Mouse (Mus musculus): ENCODE results near the gene Slc3a1.

GRCm38 (mm10) chr17:85018794-85019193 lies 9.4 kb upstream of the Slc3a1 start:
- TF ChIP-seq CTCF (IDR thresholded peaks at IDR 0.05; ENCODE audit: low read depth) (no peak), EP300 (optimal IDR thresholded peaks at IDR 0.05) (no peak)

All from stomach, postnatal 0 days (tissue).